Mouse (Mus musculus) limb, embryonic 14.5 days (tissue): ENCODE data around the gene Ubqln2. TPM values are rescaled to one million over a fixed set of nuclear protein-coding genes. Genes with fewer than 3 reads are reported as not detected.
A peak's percentile ranks its signal among the peaks of the same experiment; 100 is the strongest.

ENCODE experiments used
- ATAC-seq: fragments of 200-750 bp; cut with Nextera tagmentation; 2 replicates; pipeline ENCODE4 v1.8.0; 2017; ENCODE audit warnings: low read depth, moderate number of reproducible peaks, moderate TSS enrichment; ENCODE audit not compliant: low FRiP score
- DNase-seq: peaks from one replicate; pipeline ENCODE4 v3.0.0-alpha.2; 2015; ENCODE audit warnings: low spot score
- H3K27ac ChIP-seq: fragments of 300-500 bp; sonication (generic); replicated peaks from 2 replicates; pipeline ENCODE4 v1.5.1; 2014; ENCODE audit warnings: low read depth, mild to moderate bottlenecking, low read length, moderate library complexity, mixed read lengths
- H3K27me3 ChIP-seq: fragments of 300-500 bp; sonication (generic); 2 replicates; pipeline ENCODE4 v1.6.1; 2014; ENCODE audit warnings: low read length, mixed read lengths; ENCODE audit not compliant: control insufficient read depth, insufficient read depth
- H3K36me3 ChIP-seq: fragments of 300-500 bp; sonication (generic); 2 replicates; pipeline ENCODE4 v1.6.1; 2014; ENCODE audit warnings: mild to moderate bottlenecking, low read length, moderate library complexity, mixed read lengths; ENCODE audit not compliant: control insufficient read depth, insufficient read depth
- H3K4me1 ChIP-seq: fragments of 300-500 bp; sonication (generic); 2 replicates; pipeline ENCODE4 v1.6.1; 2014; ENCODE audit warnings: antibody characterized with exemption, low read length, mixed read lengths; ENCODE audit not compliant: control insufficient read depth, insufficient read depth
- H3K4me2 ChIP-seq: fragments of 300-500 bp; sonication (generic); replicated peaks from 2 replicates; pipeline ENCODE4 v1.6.1; 2014; ENCODE audit warnings: low read depth, mild to moderate bottlenecking, low read length, moderate library complexity; ENCODE audit not compliant: severe bottlenecking
- H3K4me3 ChIP-seq: fragments of 300-500 bp; sonication (generic); replicated peaks from 2 replicates; pipeline ENCODE4 v1.5.1; 2014; ENCODE audit warnings: low read length
- H3K9ac ChIP-seq: fragments of 300-500 bp; sonication (generic); 2 replicates; pipeline ENCODE4 v1.6.1; 2014; ENCODE audit warnings: mild to moderate bottlenecking, low read depth, low read length, moderate library complexity; ENCODE audit not compliant: severe bottlenecking
- H3K9me3 ChIP-seq: fragments of 300-500 bp; sonication (generic); 2 replicates; pipeline ENCODE4 v1.6.1; 2016; ENCODE audit warnings: low read length; ENCODE audit not compliant: control insufficient read depth
- POLR2A ChIP-seq: fragments of 200-500 bp; IDR thresholded peaks from 2 replicates; pipeline ENCODE4 v1.8.0; 2012; ENCODE audit warnings: inconsistent platforms, mild to moderate bottlenecking, moderate library complexity, borderline replicate concordance; ENCODE audit not compliant: insufficient read depth, insufficient read length; ENCODE audit errors: extremely low read depth
- WGBS: fragments of 180-500 bp; shearing (Covaris S2); extraction: QIAGEN DNeasy Blood & Tissue Kit; methylation state at CpG from one replicate; pipeline ENCODE4 v1.1.7; 2014; 5-methylcytosine and 5-hydroxymethylcytosine counted together
- polyA plus RNA-seq, 2 experiments: library from polyadenylated mRNA; depleted of rRNA in 1 of 2; stranded (reverse) in 1 of 2; unstranded in 1 of 2; fragments of >200 nt; fragmentation: Nextera tagmentation in 1 of 2; extraction: Ambion mirVana in 1 of 2; gene quantifications; 2 replicates each; pipeline versions ENCODE4 v1.2.1 to v1.2.3; 2012 to 2014

Gene Ubqln2
- polyA plus RNA-seq, 2 experiments = 29.2 to 64.4 TPM

DNA sequence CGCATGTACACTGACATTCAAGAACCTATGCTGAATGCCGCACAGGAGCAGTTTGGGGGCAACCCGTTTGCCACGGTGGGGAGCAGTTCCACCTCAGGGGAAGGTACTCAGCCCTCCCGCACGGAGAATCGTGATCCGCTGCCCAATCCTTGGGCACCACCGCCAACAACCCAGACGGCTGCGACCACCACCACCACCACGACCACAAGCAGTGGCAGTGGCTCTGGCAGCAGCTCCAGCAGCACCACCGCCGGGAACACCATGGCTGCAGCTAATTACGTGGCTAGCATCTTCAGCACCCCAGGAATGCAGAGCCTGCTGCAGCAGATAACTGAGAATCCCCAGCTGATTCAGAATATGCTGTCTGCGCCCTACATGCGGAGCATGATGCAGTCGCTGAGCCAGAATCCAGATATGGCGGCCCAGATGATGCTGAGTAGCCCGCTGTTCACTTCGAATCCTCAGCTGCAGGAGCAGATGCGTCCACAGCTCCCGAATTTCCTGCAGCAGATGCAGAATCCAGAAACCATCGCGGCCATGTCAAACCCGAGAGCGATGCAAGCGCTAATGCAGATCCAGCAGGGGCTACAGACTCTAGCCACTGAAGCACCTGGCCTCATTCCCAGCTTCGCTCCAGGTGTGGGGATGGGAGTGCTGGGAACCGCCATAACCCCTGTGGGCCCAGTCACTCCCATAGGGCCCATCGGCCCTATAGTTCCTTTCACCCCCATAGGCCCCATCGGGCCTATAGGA lies 1.4 kb downstream of the Ubqln2 start:
- Histone ChIP-seq H3K27me3 (no peaks in the 10 kb centered on the region), H3K4me1 (no peaks in the 10 kb centered on the region), H3K9ac (peak overlapping the region; percentile 82), H3K36me3 (no peaks in the 10 kb centered on the region), H3K4me3 (peak overlapping the region; percentile 58), H3K9me3 (no peaks in the 10 kb centered on the region), H3K27ac (0 out of 2 replicates have a peak overlapping the region, but pooled peaks have one; percentile 5), H3K4me2 (peak overlapping the region; percentile 66)
- DNase-seq = no peak
- no peak for TF ChIP-seq POLR2A
- WGBS = 33% methylated on average over 31 of the region's 32 CpGs
- no peak for ATAC-seq

DNA sequence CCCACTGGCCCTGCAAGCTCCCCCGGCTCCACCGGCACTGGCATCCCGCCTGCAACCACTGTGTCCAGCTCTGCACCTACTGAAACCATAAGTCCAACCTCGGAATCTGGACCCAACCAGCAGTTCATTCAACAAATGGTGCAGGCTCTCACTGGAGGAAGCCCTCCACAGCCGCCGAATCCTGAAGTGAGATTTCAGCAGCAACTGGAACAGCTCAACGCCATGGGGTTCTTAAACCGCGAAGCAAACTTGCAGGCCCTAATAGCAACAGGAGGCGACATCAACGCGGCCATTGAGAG lies 2.0 kb downstream of the Ubqln2 start:
- peak overlapping the region; percentile 82 for H3K9ac ChIP-seq
- no peak for DNase-seq
- no peaks in the 10 kb centered on the region for H3K4me1 ChIP-seq
- no peaks in the 10 kb centered on the region for H3K36me3 ChIP-seq
- peak overlapping the region; percentile 58 for H3K4me3 ChIP-seq
- ATAC-seq = no peak
- no peaks in the 10 kb centered on the region for H3K27me3 ChIP-seq
- no peaks in the 10 kb centered on the region for H3K9me3 ChIP-seq
- H3K27ac ChIP-seq = 0 out of 2 replicates have a peak overlapping the region, but pooled peaks have one; percentile 5
- H3K4me2 ChIP-seq = peak overlapping the region; percentile 66
- WGBS = 27% methylated on average over 12 of the region's 12 CpGs
- TF ChIP-seq POLR2A = no peak

- 55% methylated on average over 9 of the region's 9 CpGs for WGBS
- no peak overlapping the region for H3K9ac ChIP-seq
- ATAC-seq (no peak), DNase-seq (no peak)
- no peaks in the 10 kb centered on the region for H3K4me1 ChIP-seq
- H3K27me3 ChIP-seq = no peaks in the 10 kb centered on the region
- no peaks in the 10 kb centered on the region for H3K9me3 ChIP-seq
- TF ChIP-seq POLR2A = no peak
- H3K4me2 ChIP-seq = no peak overlapping the region
- H3K27ac ChIP-seq = no peak overlapping the region
- no peaks in the 10 kb centered on the region for H3K36me3 ChIP-seq
- H3K4me3 ChIP-seq = no peak overlapping the region
Observed at GRCm38 (mm10) chrX:153505954-153506353, 7.9 kb downstream of the Ubqln2 start.

DNA sequence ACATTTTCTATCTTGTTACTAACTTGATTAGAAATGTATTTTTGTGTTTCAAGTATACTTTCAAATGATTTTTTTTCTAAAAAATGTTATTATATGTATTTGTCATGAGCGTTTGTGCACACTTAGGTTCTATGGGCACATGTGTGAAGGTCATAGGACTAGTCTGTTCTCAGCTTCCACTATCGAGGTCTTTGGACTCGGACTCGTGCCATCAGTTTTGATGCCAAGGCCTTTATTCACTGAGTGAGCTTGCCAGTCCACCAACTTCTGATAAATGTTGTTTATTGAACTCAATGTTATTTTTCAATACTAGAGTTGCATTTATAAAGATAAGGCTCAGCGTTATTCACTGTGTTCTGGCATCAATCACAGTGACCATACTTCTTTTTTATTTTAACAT lies 17.5 kb downstream of the Ubqln2 start:
- WGBS = 85% methylated on average over 5 of the region's 5 CpGs
- no peak for ATAC-seq
- Histone ChIP-seq H3K4me1 (no peaks in the 10 kb centered on the region), H3K36me3 (no peaks in the 10 kb centered on the region), H3K27ac (no peak overlapping the region), H3K27me3 (no peaks in the 10 kb centered on the region), H3K4me3 (no peak overlapping the region), H3K9ac (no peak overlapping the region), H3K4me2 (no peak overlapping the region), H3K9me3 (no peaks in the 10 kb centered on the region)
- no peak for TF ChIP-seq POLR2A
- DNase-seq = no peak

DNA sequence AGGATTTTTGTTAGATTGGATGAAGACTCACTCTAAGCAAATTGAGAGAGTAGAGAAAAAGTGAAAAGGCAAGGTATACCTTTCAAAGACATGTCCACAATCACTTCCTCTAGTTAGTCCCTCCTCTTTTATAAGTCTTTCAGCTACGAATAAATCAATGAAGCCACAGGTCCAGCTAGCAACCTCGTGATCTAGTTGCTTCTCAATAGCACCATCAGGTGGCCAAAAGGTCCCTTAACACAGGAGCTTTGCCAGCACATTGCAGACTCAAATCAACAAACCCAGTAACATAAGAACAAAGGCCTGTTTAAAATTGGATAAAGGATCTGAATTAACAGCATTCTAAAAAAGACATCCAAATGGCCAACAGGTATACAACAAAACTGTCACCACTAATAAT lies 30.4 kb downstream of the Ubqln2 start:
- no peak overlapping the region for H3K4me2 ChIP-seq
- H3K9me3 ChIP-seq = no peaks in the 10 kb centered on the region
- H3K27ac ChIP-seq = no peak overlapping the region
- no peak for TF ChIP-seq POLR2A
- 24% methylated on average over 2 of the region's 2 CpGs for WGBS
- no peaks in the 10 kb centered on the region for H3K4me1 ChIP-seq
- H3K9ac ChIP-seq = no peak overlapping the region
- ATAC-seq (no peak), DNase-seq (no peak)
- H3K4me3 ChIP-seq = no peak overlapping the region
- H3K27me3 ChIP-seq = no peaks in the 10 kb centered on the region
- no peaks in the 10 kb centered on the region for H3K36me3 ChIP-seq

Other genes starting within 250 kb of the Ubqln2 start
- gene Cypt3, start 60.4 kb downstream of the Ubqln2 start, polyA plus RNA-seq (2012; rRNA removed) = not detected in 2 replicates
- gene Cypt3, start 60.4 kb downstream of the Ubqln2 start, polyA plus RNA-seq (2014; fragmentation: Nextera tagmentation; extraction: Ambion mirVana) = not detected in 2 replicates
- gene Kctd12b, start 198.2 kb downstream of the Ubqln2 start, polyA plus RNA-seq (2012; rRNA removed) = 8.1 and 8.6 TPM in 2 replicates
- 8.8 and 9.8 TPM in 2 replicates for gene Kctd12b, start 198.2 kb downstream of the Ubqln2 start, polyA plus RNA-seq (2014; fragmentation: Nextera tagmentation; extraction: Ambion mirVana)
- gene Nbdy, start 225.4 kb downstream of the Ubqln2 start, polyA plus RNA-seq (2012; rRNA removed) = 101 and 116 TPM in 2 replicates
- 134 and 142 TPM in 2 replicates for gene Nbdy, start 225.4 kb downstream of the Ubqln2 start, polyA plus RNA-seq (2014; fragmentation: Nextera tagmentation; extraction: Ambion mirVana)